Mouse (Mus musculus): Measurements from ENCODE around the gene Dcakd.

- TF ChIP-seq MAFK (IDR thresholded peaks at IDR 0.05; ENCODE audit: insufficient read depth, low read depth, low read length) (no peak), CHD2 (IDR thresholded peaks at IDR 0.05; ENCODE audit: low read depth, low read length) (no peak), ZC3H11A (IDR thresholded peaks at IDR 0.05; ENCODE audit: borderline replicate concordance, low read depth, low read length) (no peak)
These were observed 29.4 kb downstream of the Dcakd start for GRCm38 (mm10) chr11:102998577-102999316.

Measured in ES-E14 (cell line).